Mouse (Mus musculus): ENCODE data around the gene Gm14226. TPM values are rescaled to one million over a fixed set of nuclear protein-coding genes. Genes with fewer than 3 reads are reported as not detected.
"Not testable (repeated sequence)": the region's sequence is repeated elsewhere in the genome, so short reads cannot be mapped to it uniquely, and the experiment has no call there.

Gm14226 gene
- polyA plus RNA-seq, 1 experiment from 2014 or later: 0.12 TPM

GRCm38 (mm10) chr2:155019673-155020072 is 1.6 kb downstream of the Gm14226 start:
- no peaks in the 10 kb centered on the region for H3K27me3 ChIP-seq (replicated peaks; ENCODE audit: insufficient read depth, low read length)
- peak overlapping the region; percentile 82 for H3K27ac ChIP-seq (ENCODE audit: low read length)
- H3K9me3 ChIP-seq (ENCODE audit: low read length): no peaks in the 10 kb centered on the region
- peak overlapping the region; percentile 87 for H3K4me2 ChIP-seq (replicated peaks; ENCODE audit: low read depth, low read length)
- peak overlapping the region; percentile 45 for H3K4me3 ChIP-seq (ENCODE audit: low read depth, low read length)
- TF ChIP-seq CTCF (IDR thresholded peaks at IDR 0.05): peak; percentile 77
- TF ChIP-seq EP300 (IDR thresholded peaks at IDR 0.05): no peak
- peak overlapping the region; percentile 34; the same call in 1 of the 2 replicates for H3K9ac ChIP-seq (replicated peaks; ENCODE audit: low read depth)
- ATAC-seq: peak; percentile 90
- peak; percentile 95 for DNase-seq (ENCODE audit: low spot score)
- no peaks in the 10 kb centered on the region for H3K36me3 ChIP-seq (ENCODE audit: insufficient read depth, low read length)
- under 1% methylated on average over 22 of the region's 22 CpGs for WGBS
- no peaks in the 10 kb centered on the region for H3K4me1 ChIP-seq (ENCODE audit: insufficient read depth, low read depth, low read length)

GRCm38 (mm10) chr2:155020247-155020826 is 2.3 kb downstream of the Gm14226 start:
- not testable (repeated sequence) for H3K4me2 ChIP-seq (replicated peaks; ENCODE audit: low read depth, low read length)

GRCm38 (mm10) chr2:155030831-155031230 is 12.8 kb downstream of the Gm14226 start:
- no peaks in the 10 kb centered on the region for H3K9me3 ChIP-seq (ENCODE audit: low read length)
- no peak overlapping the region for H3K4me3 ChIP-seq (ENCODE audit: low read depth, low read length)
- no peak overlapping the region for H3K27ac ChIP-seq (ENCODE audit: low read length)
- no peak overlapping the region for H3K9ac ChIP-seq (replicated peaks; ENCODE audit: low read depth)
- H3K36me3 ChIP-seq (ENCODE audit: insufficient read depth, low read length): no peaks in the 10 kb centered on the region
- no peak overlapping the region for H3K4me2 ChIP-seq (replicated peaks; ENCODE audit: low read depth, low read length)
- no peaks in the 10 kb centered on the region for H3K27me3 ChIP-seq (replicated peaks; ENCODE audit: insufficient read depth, low read length)
- 46% methylated on average over 7 of the region's 7 CpGs for WGBS
- TF ChIP-seq EP300 (IDR thresholded peaks at IDR 0.05) (no peak), CTCF (IDR thresholded peaks at IDR 0.05) (no peak)
- DNase-seq (ENCODE audit: low spot score) (peak; percentile 38), ATAC-seq (no peak)
- H3K4me1 ChIP-seq (ENCODE audit: insufficient read depth, low read depth, low read length): no peaks in the 10 kb centered on the region; the same call in 1 of the 2 replicates

More at GRCm38 (mm10) chr2:155020247-155020826, 2.3 kb downstream of the Gm14226 start:
- H3K9ac ChIP-seq (replicated peaks; ENCODE audit: low read depth); ATAC-seq; H3K4me1 ChIP-seq (ENCODE audit: insufficient read depth, low read depth, low read length); DNase-seq (ENCODE audit: low spot score); H3K4me3 ChIP-seq (ENCODE audit: low read depth, low read length); H3K27me3 ChIP-seq (replicated peaks; ENCODE audit: insufficient read depth, low read length); H3K36me3 ChIP-seq (ENCODE audit: insufficient read depth, low read length); H3K9me3 ChIP-seq (ENCODE audit: low read length); H3K27ac ChIP-seq (ENCODE audit: low read length): not testable (repeated sequence)
- WGBS: 48% methylated on average over 20 of the region's 20 CpGs

- WGBS: 17% methylated on average over 19 of the region's 19 CpGs
- Histone ChIP-seq H3K36me3 (ENCODE audit: insufficient read depth, low read length) (no peaks in the 10 kb centered on the region), H3K4me3 (ENCODE audit: low read depth, low read length) (no peak overlapping the region), H3K9me3 (ENCODE audit: low read length) (no peaks in the 10 kb centered on the region), H3K27me3 (replicated peaks; ENCODE audit: insufficient read depth, low read length) (no peaks in the 10 kb centered on the region), H3K4me1 (ENCODE audit: insufficient read depth, low read depth, low read length) (no peaks in the 10 kb centered on the region; the same call in 1 of the 2 replicates), H3K9ac (replicated peaks; ENCODE audit: low read depth) (no peak overlapping the region), H3K27ac (ENCODE audit: low read length) (peak overlapping the region; percentile 20; the same call in 1 of the 2 replicates), H3K4me2 (replicated peaks; ENCODE audit: low read depth, low read length) (peak overlapping the region; percentile 27; the same call in 1 of the 2 replicates)
- ATAC-seq: peak; percentile 90
- no peak for TF ChIP-seq EP300 (IDR thresholded peaks at IDR 0.05)
- DNase-seq (ENCODE audit: low spot score): peak; percentile 89
Measured at GRCm38 (mm10) chr2:155032938-155033710, 15.1 kb downstream of the Gm14226 start.

DNA sequence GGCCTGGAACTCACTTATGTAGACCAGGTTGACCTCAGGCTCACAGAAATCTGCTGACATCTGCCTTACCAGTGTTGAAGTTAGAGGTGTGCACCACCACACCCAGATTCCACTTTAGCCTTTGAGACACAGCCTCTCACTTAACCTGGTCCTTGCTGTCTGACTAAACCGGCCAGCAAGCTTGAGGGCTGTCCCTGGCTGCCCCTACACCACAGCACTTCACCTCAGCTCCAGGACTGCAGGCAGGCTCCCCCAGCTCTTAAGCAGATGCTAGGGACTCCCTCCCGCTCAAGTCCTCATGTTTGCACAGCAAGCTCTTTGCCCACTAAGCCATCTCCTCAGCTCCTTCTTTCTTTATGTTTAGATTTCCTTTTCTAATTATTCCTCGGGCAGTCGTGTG is 21.9 kb downstream of the Gm14226 start:
- TF ChIP-seq EP300 (IDR thresholded peaks at IDR 0.05) (no peak), CTCF (IDR thresholded peaks at IDR 0.05) (no peak)
- H3K4me3 ChIP-seq (ENCODE audit: low read depth, low read length): no peak overlapping the region
- no peak overlapping the region for H3K27ac ChIP-seq (ENCODE audit: low read length)
- no peak overlapping the region for H3K4me2 ChIP-seq (replicated peaks; ENCODE audit: low read depth, low read length)
- H3K9ac ChIP-seq (replicated peaks; ENCODE audit: low read depth): no peak overlapping the region
- no peaks in the 10 kb centered on the region for H3K9me3 ChIP-seq (ENCODE audit: low read length)
- no peak for DNase-seq (ENCODE audit: low spot score)
- no peaks in the 10 kb centered on the region for H3K36me3 ChIP-seq (ENCODE audit: insufficient read depth, low read length)
- 42% methylated on average over 4 of the region's 4 CpGs for WGBS
- H3K4me1 ChIP-seq (ENCODE audit: insufficient read depth, low read depth, low read length): no peaks in the 10 kb centered on the region
- no peaks in the 10 kb centered on the region for H3K27me3 ChIP-seq (replicated peaks; ENCODE audit: insufficient read depth, low read length)
- ATAC-seq: peak; percentile 77

GRCm38 (mm10) chr2:155044542-155044941 is 26.5 kb downstream of the Gm14226 start:
- no peak overlapping the region for H3K4me3 ChIP-seq (ENCODE audit: low read depth, low read length)
- TF ChIP-seq CTCF (IDR thresholded peaks at IDR 0.05): no peak
- TF ChIP-seq EP300 (IDR thresholded peaks at IDR 0.05): no peak
- H3K4me1 ChIP-seq (ENCODE audit: insufficient read depth, low read depth, low read length): no peaks in the 10 kb centered on the region
- H3K36me3 ChIP-seq (ENCODE audit: insufficient read depth, low read length): no peaks in the 10 kb centered on the region
- WGBS: 79% methylated on average over 3 of the region's 3 CpGs
- no peak overlapping the region for H3K9ac ChIP-seq (replicated peaks; ENCODE audit: low read depth)
- H3K9me3 ChIP-seq (ENCODE audit: low read length): no peaks in the 10 kb centered on the region
- no peak for DNase-seq (ENCODE audit: low spot score)
- ATAC-seq: no peak
- H3K4me2 ChIP-seq (replicated peaks; ENCODE audit: low read depth, low read length): no peak overlapping the region
- no peaks in the 10 kb centered on the region for H3K27me3 ChIP-seq (replicated peaks; ENCODE audit: insufficient read depth, low read length)
- H3K27ac ChIP-seq (ENCODE audit: low read length): no peak overlapping the region
